Mouse (Mus musculus) retina, postnatal 1 day (tissue): ENCODE measurements around the gene Arg1.

ENCODE experiments used
- DNase-seq: peaks from one replicate; pipeline ENCODE4 v3.0.0-alpha.2; 2012

The Arg1 gene

DNA sequence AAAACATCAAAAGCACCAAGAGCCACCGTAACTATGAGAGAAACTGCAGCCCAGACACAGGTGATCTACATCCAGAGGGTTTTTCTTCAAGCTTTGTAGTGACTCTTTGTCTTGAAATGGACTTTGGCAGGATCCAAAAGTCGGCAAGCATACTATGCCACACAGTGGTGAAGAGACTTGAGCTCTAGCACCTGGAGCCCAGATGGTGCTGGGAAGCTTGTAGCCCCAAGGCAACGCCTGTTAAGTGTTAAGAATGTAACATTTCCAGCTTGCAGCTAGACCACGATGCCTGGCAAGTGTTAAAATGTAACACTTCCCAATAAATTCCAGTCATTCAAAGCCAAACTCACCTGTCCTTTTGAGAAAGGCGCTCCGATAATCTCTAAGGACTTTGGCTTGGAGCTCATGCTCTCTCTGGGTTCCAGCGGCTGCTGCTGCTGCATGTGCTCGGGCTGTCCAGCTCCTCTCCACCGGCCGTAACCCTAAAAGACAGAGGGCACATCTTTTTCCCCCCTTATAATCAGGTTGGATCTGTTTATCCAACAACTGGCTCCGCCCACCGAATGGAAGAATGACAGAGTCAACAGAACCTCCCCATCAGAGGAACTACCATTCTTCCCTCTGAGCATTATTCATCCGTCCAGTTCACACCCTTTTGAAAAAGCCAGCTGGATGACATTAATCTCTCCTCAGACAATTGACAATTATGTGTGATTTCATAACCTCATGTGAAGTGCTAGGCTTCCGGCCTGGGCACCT lies at the start of gene Arg1:
Gene Arg1, minus strand, starts transcription at position 523 of the 759 bp plus-strand sequence.
- peak; percentile 70 for DNase-seq

DNA sequence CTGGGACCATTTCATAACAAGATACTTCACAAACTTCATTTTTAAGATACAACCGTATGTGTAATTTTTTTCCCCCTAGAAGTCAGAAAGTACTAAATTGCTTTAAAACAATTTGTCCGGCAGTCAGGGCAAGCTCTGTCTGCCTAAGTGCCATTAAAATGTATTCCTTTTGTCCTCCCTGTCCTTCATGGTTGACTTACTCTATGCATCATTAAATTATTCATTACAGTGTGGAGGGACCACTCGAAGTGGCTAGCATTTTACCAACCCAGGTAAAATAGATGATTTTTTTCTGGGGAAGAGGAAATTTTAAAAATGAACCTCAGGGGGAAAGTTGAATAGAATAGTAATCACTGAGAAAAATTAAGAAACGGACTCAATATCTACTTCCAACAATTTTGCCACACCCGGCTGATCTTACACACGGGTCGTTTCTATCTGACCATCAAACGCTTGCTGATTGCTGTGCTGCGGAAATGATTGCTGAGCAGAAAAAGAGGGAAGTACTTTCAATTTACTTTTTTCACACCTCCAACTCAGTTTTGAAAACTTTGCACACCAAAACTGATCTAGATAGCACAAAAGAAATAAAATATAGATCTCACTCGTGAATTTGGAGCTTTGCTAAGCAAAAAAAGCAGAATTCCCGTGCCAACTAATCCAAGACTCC lies 46.7 kb upstream of the Arg1 start:
- no peak for DNase-seq

GRCm38 (mm10) chr10:24973385-24973784 lies 46.1 kb upstream of the Arg1 start:
- no peak for DNase-seq

- DNase-seq: no peak
Observed at GRCm38 (mm10) chr10:24972923-24973322, 45.6 kb upstream of the Arg1 start.

DNA sequence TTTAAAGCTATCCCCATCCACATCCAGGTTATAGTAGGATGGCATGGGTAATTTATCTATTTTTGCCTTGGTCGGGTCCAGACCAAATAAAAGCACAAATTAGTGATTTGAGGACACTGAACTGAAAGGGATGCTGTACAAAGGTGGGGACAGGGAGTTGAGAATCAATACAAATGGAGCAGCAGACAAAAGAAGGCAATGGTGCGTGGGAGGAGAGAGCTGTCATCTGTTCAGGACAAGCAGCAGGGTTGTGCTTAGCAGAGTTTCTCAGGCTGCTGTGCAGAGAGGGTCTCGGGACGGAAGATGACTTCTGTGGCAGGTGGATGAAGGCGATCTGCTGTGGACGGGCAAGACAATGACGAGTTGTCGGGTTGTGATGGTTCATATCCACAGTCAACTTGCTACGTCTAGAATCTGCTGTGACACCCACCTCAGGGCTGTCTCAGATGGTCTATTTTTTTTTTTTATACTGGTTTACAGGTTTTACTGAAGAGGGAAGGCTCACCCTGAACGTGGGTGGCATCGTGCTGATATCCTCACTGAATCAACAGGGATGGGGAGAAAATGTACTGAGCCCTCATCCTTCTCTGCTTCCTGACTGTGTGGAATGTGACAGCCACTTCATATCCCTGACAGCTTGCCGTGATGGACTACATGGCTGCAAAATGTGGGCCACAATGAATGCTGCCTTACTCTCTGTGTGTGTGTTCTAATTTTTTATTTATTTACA lies 38.7 kb upstream of the Arg1 start:
- peak; percentile 21 for DNase-seq

DNA sequence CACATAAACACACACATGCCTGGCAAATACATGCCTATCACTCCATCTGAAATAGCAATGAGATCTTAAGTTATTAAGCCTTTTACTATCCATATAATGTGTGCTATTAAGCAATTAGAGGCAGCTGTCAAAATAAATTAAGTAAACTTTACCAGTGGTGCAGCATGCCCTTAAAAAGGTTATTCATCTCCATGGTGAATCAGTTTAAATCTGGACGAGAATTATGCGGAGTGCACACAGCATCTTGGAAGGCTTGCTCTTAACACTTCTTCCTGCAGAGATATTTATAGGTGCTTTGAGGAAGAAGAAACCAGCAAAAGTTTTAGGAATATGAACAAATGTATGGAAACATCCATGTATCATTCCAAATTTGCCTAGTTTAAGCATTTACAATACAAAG lies 34.6 kb upstream of the Arg1 start:
- peak; percentile 64 for DNase-seq

GRCm38 (mm10) chr10:24961112-24961511 lies 33.8 kb upstream of the Arg1 start:
- DNase-seq: peak; percentile 67

GRCm38 (mm10) chr10:24959043-24959916 lies 32.0 kb upstream of the Arg1 start:
- DNase-seq: peak; percentile 81

GRCm38 (mm10) chr10:24958280-24959042 lies 31.2 kb upstream of the Arg1 start:
- DNase-seq: peak; percentile 18

DNA sequence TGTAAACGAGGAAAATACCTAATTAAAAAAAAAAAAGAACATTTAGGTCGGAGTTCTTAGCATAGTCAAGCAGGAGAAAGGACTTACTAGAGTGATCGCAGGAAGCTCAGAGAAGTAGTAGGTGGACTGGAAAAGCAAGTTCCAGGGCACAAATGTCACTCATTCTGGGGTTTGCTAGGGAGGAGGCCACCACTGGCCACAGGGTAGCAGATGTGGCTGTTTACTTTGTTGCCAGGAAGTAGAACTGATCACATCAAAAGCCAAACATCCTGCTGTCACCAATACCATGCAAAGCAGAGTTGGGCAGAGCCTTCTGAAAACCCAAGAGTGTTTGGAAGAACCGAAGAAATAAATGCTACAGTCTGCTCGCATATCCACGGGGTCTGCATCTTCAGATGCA lies 26.6 kb upstream of the Arg1 start:
- no peak for DNase-seq

DNA sequence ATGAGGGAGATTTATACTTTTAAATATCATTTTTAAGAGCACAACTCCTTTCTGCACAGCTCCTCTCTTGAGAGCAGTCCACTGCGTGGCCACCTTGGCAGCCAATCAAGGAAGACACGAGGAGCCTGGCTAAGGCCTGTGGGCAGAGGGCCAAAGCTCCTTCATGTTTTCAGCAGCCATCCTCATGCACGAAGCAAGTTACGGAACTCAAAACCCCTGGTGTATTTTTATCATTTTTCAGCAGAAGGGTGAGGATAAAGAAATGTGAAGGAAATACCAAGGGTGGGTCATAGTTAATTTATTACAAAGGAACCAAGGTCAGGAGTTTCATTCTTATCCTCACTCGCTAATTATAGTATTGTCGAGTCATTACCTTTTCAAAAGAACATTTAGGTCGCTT lies 25.3 kb upstream of the Arg1 start:
- no peak for DNase-seq

GRCm38 (mm10) chr10:24951575-24951974 lies 24.3 kb upstream of the Arg1 start:
- DNase-seq: no peak

- no peak for DNase-seq
Observed at GRCm38 (mm10) chr10:24950223-24950622, 22.9 kb upstream of the Arg1 start.

GRCm38 (mm10) chr10:24948278-24948677 lies 21.0 kb upstream of the Arg1 start:
- no peak for DNase-seq

DNA sequence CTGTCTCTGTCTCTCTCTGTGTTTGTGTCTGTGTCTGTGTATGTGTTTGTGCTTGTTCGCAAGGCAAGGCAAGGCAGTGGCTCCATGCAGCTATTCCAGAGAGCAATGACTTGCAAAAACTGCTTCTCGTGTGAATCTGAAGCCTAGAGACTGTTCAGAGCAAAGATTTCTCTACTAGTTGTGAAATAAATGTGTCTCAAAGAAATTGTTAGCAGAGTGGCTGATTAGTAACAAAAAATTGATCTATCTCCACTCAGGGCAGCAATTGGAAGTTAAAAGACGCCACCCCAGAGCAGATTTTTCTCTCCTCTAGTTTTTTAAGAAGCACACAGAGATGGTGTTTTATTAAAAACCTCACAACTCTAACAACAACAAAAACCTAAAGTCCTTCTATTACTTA lies 20.6 kb upstream of the Arg1 start:
- DNase-seq: no peak

DNA sequence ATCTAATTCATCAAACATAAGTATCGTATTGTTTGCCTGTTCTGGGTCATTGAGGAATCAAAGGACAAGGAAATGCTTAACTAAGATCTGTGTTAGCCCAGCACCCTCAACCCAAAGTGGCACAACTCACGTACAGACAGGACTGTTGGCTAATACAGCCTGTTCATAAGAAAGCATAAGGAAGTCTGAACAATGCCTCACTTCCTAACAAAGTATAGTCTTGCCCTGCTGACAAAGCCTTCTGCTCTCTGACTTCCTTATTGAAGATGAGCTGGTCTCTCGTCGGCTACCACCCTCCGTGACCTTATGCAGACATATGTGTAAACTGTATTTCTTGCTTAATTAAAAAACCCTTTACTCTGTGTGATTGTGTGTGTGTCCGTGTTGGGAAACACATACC lies 2.9 kb upstream of the Arg1 start:
- no peak for DNase-seq

GRCm38 (mm10) chr10:24928072-24928471 lies 788 bp upstream of the Arg1 start:
- DNase-seq: peak; percentile 60

GRCm38 (mm10) chr10:24926380-24926779 lies 904 bp downstream of the Arg1 start:
- peak; percentile 48 for DNase-seq

DNA sequence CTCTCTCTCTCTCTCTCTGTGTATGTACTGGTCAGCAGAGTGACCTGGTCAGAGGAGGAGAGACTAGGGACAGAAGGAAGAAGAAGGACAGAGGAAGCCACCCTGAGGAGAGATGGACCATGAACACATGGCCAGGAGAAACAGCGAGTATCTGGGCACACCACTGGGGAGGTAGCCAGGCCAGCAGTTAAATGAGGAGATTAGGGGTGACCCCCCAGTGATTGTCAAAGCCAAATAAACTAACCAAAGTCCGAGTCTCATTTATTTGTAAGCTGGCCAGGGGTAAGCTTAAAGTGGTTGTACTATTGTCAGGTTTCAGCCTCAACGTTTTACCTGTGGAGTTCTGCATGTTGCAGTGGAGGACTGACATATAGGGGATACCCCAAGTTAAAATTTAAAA lies 3.0 kb downstream of the Arg1 start:
- no peak for DNase-seq

- DNase-seq: no peak
Observed at GRCm38 (mm10) chr10:24922977-24923376, 4.3 kb downstream of the Arg1 start.

GRCm38 (mm10) chr10:24915486-24915885 lies 11.8 kb downstream of the Arg1 start:
- no peak for DNase-seq

GRCm38 (mm10) chr10:24912576-24912975 lies 14.7 kb downstream of the Arg1 start:
- DNase-seq: no peak
